Comparison of ENCODE assay signal across 8 mouse cellular contexts in the genomic region with DNA sequence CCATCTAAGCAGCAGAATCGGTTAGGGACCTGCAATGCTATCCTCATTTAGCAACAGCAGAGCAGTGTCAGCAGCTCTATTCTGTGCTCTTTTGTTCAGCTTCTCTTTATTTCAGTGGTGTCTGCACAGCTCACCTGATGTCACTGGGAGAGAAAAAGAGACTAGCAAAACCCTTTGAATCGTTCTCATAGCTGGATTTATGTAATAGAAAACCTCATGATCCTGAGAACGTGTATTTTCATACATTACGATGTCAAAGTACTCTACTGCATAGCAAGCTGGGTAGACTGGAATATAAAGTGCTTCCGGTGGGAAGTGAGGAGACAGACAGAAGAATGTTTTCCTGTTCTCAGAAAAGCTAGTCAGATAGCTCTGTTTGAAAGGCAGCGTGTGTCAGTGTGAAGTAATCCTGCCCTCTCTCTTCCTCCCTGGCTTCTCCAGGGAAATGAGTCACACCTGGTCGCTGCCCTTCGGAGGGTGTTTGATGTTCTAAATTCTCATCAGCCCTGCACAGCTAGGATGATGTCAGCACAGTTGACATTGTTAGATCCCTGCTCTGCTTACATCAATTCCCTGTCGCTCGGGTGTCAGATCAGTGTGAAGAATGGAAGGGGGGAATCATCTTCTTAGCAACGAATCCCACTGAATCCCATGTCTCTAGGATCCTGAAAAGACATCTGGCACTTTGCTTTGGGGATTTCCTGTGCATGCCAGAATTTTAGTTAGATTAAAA.
DNase-seq lines count a peak whose midpoint lies in the region; ATAC-seq and TF ChIP-seq lines count a peak whose summit lies in the region.

No protein-coding gene starts in this region.

- peak overlapping the region; percentile 44; the same call in 1 of the 2 replicates for H3K27ac ChIP-seq in layer of hippocampus, adult 2 months
- peak overlapping the region; percentile 29 for H3K27ac ChIP-seq in midbrain, embryonic 10.5 days (replicated peaks)

- TF ChIP-seq CTCF in layer of hippocampus, adult 2 months (conservative IDR thresholded peaks at IDR 0.05), result no peak

- no peaks in the 10 kb centered on the region for H3K9me3 ChIP-seq in midbrain, embryonic 10.5 days (replicated peaks)

- peak overlapping the region; percentile 0; the same call in 1 of the 2 replicates for H3K4me3 ChIP-seq in layer of hippocampus, adult 2 months
- no peak overlapping the region for H3K4me3 ChIP-seq in midbrain, embryonic 10.5 days

- H3K36me3 ChIP-seq in midbrain, embryonic 10.5 days, result no peaks in the 10 kb centered on the region

- H3K27me3 ChIP-seq in midbrain, embryonic 10.5 days (ENCODE audit: low read depth, poor library complexity, severe bottlenecking), result no peaks in the 10 kb centered on the region

- H3K4me1 ChIP-seq in midbrain, embryonic 10.5 days, result peaks cover 22% of the 10 kb centered on the region

- ATAC-seq in granulocyte monocyte progenitor cell, adult 5-6 weeks (replicated peaks; ENCODE audit: poor library complexity, severe bottlenecking), result no peak

- 61% methylated on average over 11 of the region's 11 CpGs for WGBS in midbrain, embryonic 10.5 days

- DNase-seq in layer of hippocampus, adult 2 months (ENCODE audit: low spot score in 2 of 2), result peak in 1 of 2 experiments; percentile 16
- no peak for DNase-seq in layer of hippocampus, adult 11-12 months (ENCODE audit: low spot score)
- peak; percentile 22 to 43 for DNase-seq in adrenal gland, postnatal 36 days
- peak; percentile 26 to 70 for DNase-seq in frontal cortex, adult 2 months (ENCODE audit: extremely low spot score in 1 of 2, low spot score in 1 of 2)
- DNase-seq in midbrain, embryonic 10.5 days (ENCODE audit: low spot score), result peak; percentile 12
- no peak for DNase-seq in ovary, postnatal 14 days (ENCODE audit: low spot score)
- no peak for DNase-seq in gastrocnemius, postnatal 4 days (ENCODE audit: low spot score in 2 of 2)

Comparison
In these comparisons a context has a peak if more than half of its experiments do, and no peak if none do; other contexts are left out.
1. DNase-seq: peak in adrenal gland, postnatal 36 days (2 of 2), frontal cortex, adult 2 months (2 of 2) and midbrain, embryonic 10.5 days (single experiment); none in layer of hippocampus, adult 11-12 months (single experiment), ovary, postnatal 14 days (single experiment) and gastrocnemius, postnatal 4 days (0 of 2).